ENCODE assay signal across 8 mouse cellular contexts in the genomic region with DNA sequence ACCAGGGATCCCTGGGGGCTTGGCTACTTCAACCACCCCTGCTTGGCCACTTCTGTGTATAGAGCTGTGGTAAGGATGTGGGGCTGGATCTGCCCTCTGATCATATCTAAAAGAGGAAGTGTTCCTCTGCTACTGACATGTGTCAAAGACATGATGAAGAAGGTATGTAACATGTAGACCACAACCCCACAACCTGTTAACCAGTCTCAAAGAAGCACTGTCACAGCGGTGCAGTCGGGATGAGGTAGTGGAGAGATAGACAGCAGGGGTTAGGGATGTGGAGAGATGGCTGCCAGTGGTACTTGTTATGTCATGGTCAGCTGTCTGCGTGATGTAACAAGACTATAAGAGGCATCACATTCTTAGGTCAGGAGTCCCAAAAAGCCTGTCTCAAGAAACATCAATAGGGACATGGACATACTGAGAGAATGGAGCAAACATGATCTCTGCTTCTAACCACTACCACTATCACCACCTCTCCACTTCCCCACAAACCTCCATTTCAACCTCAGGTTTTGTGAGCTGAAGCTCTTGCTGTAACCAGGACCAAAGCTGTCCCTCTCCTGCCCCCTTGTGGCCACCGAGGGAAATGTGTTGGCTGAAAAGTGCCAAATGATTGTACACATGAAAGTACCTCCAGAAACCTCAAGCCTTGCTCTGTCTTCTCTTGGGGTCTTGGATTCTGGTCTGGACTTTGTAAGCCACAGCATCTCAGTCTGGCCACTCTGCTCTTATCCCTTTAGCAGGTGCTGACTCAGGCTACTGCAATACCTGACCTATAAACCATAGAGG. TPM values are rescaled to one million over a fixed set of nuclear protein-coding genes. Genes with fewer than 3 reads are reported as not detected.
DNase-seq lines count a peak whose midpoint lies in the region; TF ChIP-seq lines count a peak whose summit lies in the region.

No protein-coding gene starts in this region.

- intact Hi-C loops in left cerebral cortex, adult 2 months (cut with DNase I) = loop anchor here (1.0 kb wide), 2 partner anchors 195 to 201 kb away; a partner anchor contains a TSS

- H3K4me3 ChIP-seq in left cerebral cortex, adult 2 months = no peak overlapping the region
- peak overlapping the region; percentile 74 for H3K4me3 ChIP-seq in megakaryocyte, embryonic 14.5 days (replicated peaks)

- H3K4me1 ChIP-seq in megakaryocyte, embryonic 14.5 days = peaks cover 24% of the 10 kb centered on the region

- H3K9me3 ChIP-seq in megakaryocyte, embryonic 14.5 days = no peaks in the 10 kb centered on the region

- peak; percentile 93 for TF ChIP-seq CTCF in left cerebral cortex, adult 2 months (IDR thresholded peaks at IDR 0.05)

- no peak overlapping the region for H3K27ac ChIP-seq in left cerebral cortex, adult 2 months

- H3K36me3 ChIP-seq in megakaryocyte, embryonic 14.5 days (replicated peaks; ENCODE audit: low read length) = peaks cover 80% of the 10 kb centered on the region

- no peaks in the 10 kb centered on the region for H3K27me3 ChIP-seq in megakaryocyte, embryonic 14.5 days (replicated peaks)

- peak; percentile 75 for DNase-seq in R1 (ENCODE audit: low read depth, low spot score)
- DNase-seq in cerebellum, postnatal 10 days = peak; percentile 93 to 95
- DNase-seq in frontal cortex, postnatal 36 days (ENCODE audit: low spot score in 2 of 2) = peak; percentile 90 to 96
- peak; percentile 76 for DNase-seq in hindlimb bud, embryonic 11.5 days (ENCODE audit: extremely low spot score, low read depth, low spot score)
- DNase-seq in left cerebral cortex, adult 2 months (ENCODE audit: extremely low spot score in 1 of 2, low spot score in 2 of 2) = peak; percentile 86 to 92
- DNase-seq in right cerebral cortex, postnatal 10 days (ENCODE audit: low spot score in 2 of 2) = peak; percentile 93 to 94
- peak; percentile 87 for DNase-seq in urinary bladder, postnatal 25 days (ENCODE audit: low spot score)

RNA-seq across cellular contexts. Expression of a gene that starts 56.3 kb away (rescaled TPM):
- total RNA-seq in left cerebral cortex, adult 2 months (2021) = 10 to 100 TPM; 36.5 to 42.5 TPM
- polyA plus RNA-seq in megakaryocyte, embryonic 14.5 days (2012; ENCODE audit: insufficient read depth, low replicate concordance) = 0.15 TPM in 1 of 2 replicates, not detected in the other
